Mouse (Mus musculus) testis, adult 2 months (tissue): ENCODE measurements around the gene Nudt1.

Source experiments
- CTCF ChIP-seq: fragments of 200-500 bp; IDR thresholded peaks from 2 replicates; pipeline ENCODE4 v1.5.1; 2012; ENCODE audit warnings: low read depth, mild to moderate bottlenecking, inconsistent platforms, low read length, moderate library complexity; ENCODE audit not compliant: control insufficient read depth, insufficient read depth, insufficient replicate concordance
- POLR2A ChIP-seq: fragments of 200-500 bp; IDR thresholded peaks from 2 replicates; pipeline ENCODE4 v1.6.1; 2012; ENCODE audit warnings: low read depth, mild to moderate bottlenecking, inconsistent platforms, low read length, moderate library complexity; ENCODE audit not compliant: control insufficient read depth

DNA sequence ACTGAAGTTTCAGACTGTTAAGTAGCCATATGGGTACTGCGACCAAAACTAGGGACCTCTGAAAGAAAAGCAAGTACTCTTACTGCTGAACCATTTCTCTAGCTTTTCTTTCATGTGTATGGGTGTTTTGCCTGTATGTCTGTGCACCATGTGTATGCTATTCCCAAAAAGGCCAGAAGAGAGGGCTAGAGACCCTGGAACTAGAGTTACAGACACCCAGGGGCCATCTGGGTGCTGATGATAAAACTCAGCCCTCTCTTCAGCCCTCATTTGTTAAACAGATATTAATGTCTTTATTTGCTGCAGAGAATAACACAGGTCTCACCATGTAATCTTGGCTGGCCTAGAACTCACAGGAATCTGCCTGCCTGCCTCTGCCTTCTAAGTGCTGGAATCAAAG lies 63.0 kb downstream of the Nudt1 start:
- no peak for TF ChIP-seq CTCF
- TF ChIP-seq POLR2A: no peak
